ENCODE assay signal across 19 mouse cellular contexts in the genomic region with DNA sequence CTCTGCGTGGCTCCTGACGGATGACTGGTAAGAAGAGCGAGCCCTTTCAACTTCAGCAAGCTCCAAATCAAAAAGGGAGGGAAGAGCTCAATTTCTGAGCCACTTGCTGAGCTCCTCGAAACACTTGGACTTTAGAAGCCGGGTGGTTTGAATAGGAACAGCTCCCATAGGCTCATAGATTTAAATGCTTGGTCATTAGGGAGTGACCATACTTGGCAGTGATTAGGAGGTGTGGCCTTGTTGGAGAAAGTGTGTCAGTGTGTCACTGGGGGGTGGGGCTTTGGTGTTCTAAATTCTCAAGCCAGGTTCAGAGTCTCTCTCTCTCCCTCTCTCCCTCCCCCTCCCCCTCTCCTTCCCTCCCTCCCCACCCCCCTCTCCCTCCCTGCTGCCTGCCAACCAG.
DNase-seq lines count a peak whose midpoint lies in the region; ATAC-seq and TF ChIP-seq lines count a peak whose summit lies in the region.
"Had no signal": no experiment of that assay in that cellular context is flagged by ENCODE, and none has a peak within 500 bp of the region (broad histone marks: within the 10 kb centered on the region; RNA-seq: fewer than 3 reads in every experiment).

No protein-coding gene starts in this region.

- H3K4me1 ChIP-seq in ES-E14 (ENCODE audit: control insufficient read depth in 2 of 2, insufficient read depth in 2 of 2, low read length in 2 of 2, poor library complexity in 1 of 2), result no peaks in the 10 kb centered on the region
- H3K4me1 ChIP-seq in kidney, embryonic 15.5 days, result no peaks in the 10 kb centered on the region
- H3K4me1 ChIP-seq: forebrain, embryonic 13.5 days; forebrain, embryonic 15.5 days had no signal

- no peaks in the 10 kb centered on the region for H3K36me3 ChIP-seq in ES-E14 (ENCODE audit: control insufficient read depth, insufficient read depth, low read length, poor library complexity, severe bottlenecking)
- no peaks in the 10 kb centered on the region for H3K36me3 ChIP-seq in kidney, embryonic 15.5 days
- H3K36me3 ChIP-seq: embryonic facial prominence, embryonic 10.5 days; embryonic facial prominence, embryonic 12.5 days; forebrain, embryonic 15.5 days had no signal

- WGBS in kidney, embryonic 15.5 days, result 86% methylated on average over 5 of the region's 5 CpGs

- peak; percentile 42 for DNase-seq in retina, postnatal 1 day
- no peak for DNase-seq in retina, embryonic 14.5 days (ENCODE audit: low spot score)
- DNase-seq in ES-E14 (ENCODE audit: low read depth, low spot score) (peak; percentile 9), ZHBTc4 (ENCODE audit: low read depth, low spot score) (peak; percentile 31)
- no peak for DNase-seq in spleen, adult 12 weeks (ENCODE audit: low spot score)
- DNase-seq: adrenal gland, adult 2 months; adrenal gland, postnatal 10 days; adrenal gland, postnatal 25 days; cerebellum, adult 11 months; cerebellum, adult 18-20 months; cerebellum, adult 8-10 months; cerebellum, postnatal 10 days; cerebellum, postnatal 25 days; forebrain, postnatal 0 days had no signal

- no peaks in the 10 kb centered on the region for H3K27me3 ChIP-seq in kidney, embryonic 15.5 days
- H3K27me3 ChIP-seq: embryonic facial prominence, embryonic 12.5 days; forebrain, embryonic 13.5 days; forebrain, embryonic 15.5 days had no signal

- in situ Hi-C loops in ES-E14 (cut with MboI; ENCODE audit: low sequenced_read_pairs in 2 of 2, unreplicated experiment in 2 of 2), result no loop called here

- H3K4me2 ChIP-seq in kidney, embryonic 15.5 days, result no peak overlapping the region
- H3K4me2 ChIP-seq: embryonic facial prominence, embryonic 12.5 days; forebrain, embryonic 13.5 days; forebrain, embryonic 15.5 days had no signal

- no peak overlapping the region for H3K27ac ChIP-seq in ES-E14 (ENCODE audit: insufficient read depth, low read depth, low read length, poor library complexity, severe bottlenecking)
- H3K27ac ChIP-seq in kidney, embryonic 15.5 days, result no peak overlapping the region
- H3K27ac ChIP-seq: embryonic facial prominence, embryonic 10.5 days; embryonic facial prominence, embryonic 12.5 days; forebrain, embryonic 13.5 days; forebrain, embryonic 15.5 days had no signal

- H3K9ac ChIP-seq in ES-E14 (ENCODE audit: insufficient read depth, low read depth, low read length, poor library complexity, severe bottlenecking), result no peak overlapping the region
- H3K9ac ChIP-seq in kidney, embryonic 15.5 days, result no peak overlapping the region
- H3K9ac ChIP-seq: embryonic facial prominence, embryonic 12.5 days; forebrain, embryonic 13.5 days; forebrain, embryonic 15.5 days; forebrain, postnatal 0 days had no signal

- H3K4me3 ChIP-seq in ES-E14 (ENCODE audit: insufficient read depth in 1 of 2, low read depth in 1 of 2, low read length in 2 of 2, poor library complexity in 1 of 2, severe bottlenecking in 1 of 2), result no peak overlapping the region
- no peak overlapping the region for H3K4me3 ChIP-seq in kidney, embryonic 15.5 days (replicated peaks)
- H3K4me3 ChIP-seq: embryonic facial prominence, embryonic 10.5 days; embryonic facial prominence, embryonic 12.5 days; forebrain, embryonic 13.5 days; forebrain, embryonic 15.5 days had no signal

- no peaks in the 10 kb centered on the region for H3K9me3 ChIP-seq in ES-E14 (ENCODE audit: control insufficient read depth, insufficient read depth, low read depth, low read length)
- no peaks in the 10 kb centered on the region for H3K9me3 ChIP-seq in kidney, embryonic 15.5 days (replicated peaks)
- H3K9me3 ChIP-seq: embryonic facial prominence, embryonic 10.5 days; forebrain, embryonic 13.5 days; forebrain, embryonic 15.5 days had no signal

- ATAC-seq in kidney, embryonic 15.5 days (replicated peaks; ENCODE audit: low FRiP score), result no peak
- ATAC-seq: forebrain, embryonic 13.5 days; forebrain, embryonic 15.5 days; forebrain, postnatal 0 days had no signal

TF ChIP-seq in ES-E14, 5 proteins besides CTCF, POLR2A, EP300 and RAD21:
- TF ChIP-seq CHD2 (IDR thresholded peaks at IDR 0.05; ENCODE audit: low read depth, low read length) (no peak), MAFK (IDR thresholded peaks at IDR 0.05; ENCODE audit: insufficient read depth, low read depth, low read length) (peak; percentile 50; the same call in 1 of the 2 replicates)

Comparison
In these comparisons a context has a peak if more than half of its experiments do, and no peak if none do; other contexts are left out.
1. DNase-seq: peak in retina, postnatal 1 day (single experiment), ES-E14 (single experiment) and ZHBTc4 (single experiment); none in retina, embryonic 14.5 days (single experiment) and spleen, adult 12 weeks (single experiment).